Mouse (Mus musculus): Measurements from ENCODE around the gene Ovol1. TPM values are rescaled to one million over a fixed set of nuclear protein-coding genes. Genes with fewer than 3 reads are reported as not detected.

Ovol1 gene
- polyA plus RNA-seq (2012; rRNA removed) = 15.5 and 19.7 TPM in 2 replicates

GRCm38 (mm10) chr19:5560457-5561041, at the start of gene Ovol1:
TSS of gene Ovol1 (minus strand) at chr19:5560646.

GRCm38 (mm10) chr19:5609547-5610404, 49.3 kb upstream of the Ovol1 start, which contains the start of gene Kat5:
TSS of gene Kat5 (minus strand) at chr19:5610237.

GRCm38 (mm10) chr19:5601752-5602541, 41.5 kb upstream of the Ovol1 start, which contains the start of gene Rnaseh2c:
TSS of gene Rnaseh2c (plus strand) at chr19:5601873.

GRCm38 (mm10) chr19:5567534-5568469, 7.4 kb upstream of the Ovol1 start, which contains the start of gene Ap5b1:
TSS of gene Ap5b1 (plus strand) at chr19:5568025.

GRCm38 (mm10) chr19:5510031-5511026, 50.1 kb downstream of the Ovol1 start, which contains the start of gene Snx32:
TSS of gene Snx32 (minus strand) at chr19:5510538.

GRCm38 (mm10) chr19:5503687-5504086, 56.8 kb downstream of the Ovol1 start, which contains the start of gene 1700020D05Rik:
TSS of gene 1700020D05Rik (minus strand) at chr19:5503787.

Other genes with a start within 250 kb of the Ovol1 start
- gene Catsper1, start 224.9 kb downstream of the Ovol1 start, polyA plus RNA-seq (2012; rRNA removed) = not detected in 2 replicates
- gene Cst6, start 211.1 kb downstream of the Ovol1 start, polyA plus RNA-seq (2012; rRNA removed) = 375 and 786 TPM in 2 replicates
- gene Eif1ad, start 193.9 kb downstream of the Ovol1 start, polyA plus RNA-seq (2012; rRNA removed) = 12.8 and 13.9 TPM in 2 replicates
- gene Banf1, start 193.5 kb downstream of the Ovol1 start, polyA plus RNA-seq (2012; rRNA removed) = 79.4 and 85.3 TPM in 2 replicates
- gene Sart1, start 171.9 kb downstream of the Ovol1 start, polyA plus RNA-seq (2012; rRNA removed) = 3.3 and 5.9 TPM in 2 replicates
- gene Tsga10ip, start 158.1 kb downstream of the Ovol1 start, polyA plus RNA-seq (2012; rRNA removed) = 0.38 TPM in 1 of 2 replicates, not detected in the other
- 65.5 and 68.9 TPM in 2 replicates for gene Drap1, start 135.7 kb downstream of the Ovol1 start, polyA plus RNA-seq (2012; rRNA removed)
- gene AI837181, start 135.5 kb downstream of the Ovol1 start, polyA plus RNA-seq (2012; rRNA removed) = 39.1 and 49.8 TPM in 2 replicates
- 3.9 and 5.8 TPM in 2 replicates for gene Fosl1, start 113.1 kb downstream of the Ovol1 start, polyA plus RNA-seq (2012; rRNA removed)
- gene Ccdc85b, start 102.8 kb downstream of the Ovol1 start, polyA plus RNA-seq (2012; rRNA removed) = 4.7 and 7.0 TPM in 2 replicates
- gene Fibp, start 100.0 kb downstream of the Ovol1 start, polyA plus RNA-seq (2012; rRNA removed) = 58.0 and 59.2 TPM in 2 replicates
- 0.39 and 0.48 TPM in 2 replicates for gene Ctsw, start 92.1 kb downstream of the Ovol1 start, polyA plus RNA-seq (2012; rRNA removed)
- 42.2 and 56.1 TPM in 2 replicates for gene Efemp2, start 86.7 kb downstream of the Ovol1 start, polyA plus RNA-seq (2012; rRNA removed)
- 23.4 and 28.0 TPM in 2 replicates for gene Mus81, start 72.2 kb downstream of the Ovol1 start, polyA plus RNA-seq (2012; rRNA removed)
- gene Cfl1, start 70.2 kb downstream of the Ovol1 start, polyA plus RNA-seq (2012; rRNA removed) = 163 and 181 TPM in 2 replicates
- 0.14 TPM in 1 of 2 replicates, not detected in the other for gene 1700020D05Rik, start 56.9 kb downstream of the Ovol1 start, polyA plus RNA-seq (2012; rRNA removed)
- 1.4 and 3.3 TPM in 2 replicates for gene Snx32, start 50.1 kb downstream of the Ovol1 start, polyA plus RNA-seq (2012; rRNA removed)
- 7.9 and 8.8 TPM in 2 replicates for gene Ap5b1, start 7.4 kb upstream of the Ovol1 start, polyA plus RNA-seq (2012; rRNA removed)
- gene Rnaseh2c, start 41.2 kb upstream of the Ovol1 start, polyA plus RNA-seq (2012; rRNA removed) = 33.0 and 50.2 TPM in 2 replicates
- 16.5 and 19.2 TPM in 2 replicates for gene Kat5, start 49.6 kb upstream of the Ovol1 start, polyA plus RNA-seq (2012; rRNA removed)
- 51.2 and 52.1 TPM in 2 replicates for gene Rela, start 76.8 kb upstream of the Ovol1 start, polyA plus RNA-seq (2012; rRNA removed)
- 17.8 and 23.9 TPM in 2 replicates for gene Sipa1, start 103.1 kb upstream of the Ovol1 start, polyA plus RNA-seq (2012; rRNA removed)
- gene Map3k11, start 128.1 kb upstream of the Ovol1 start, polyA plus RNA-seq (2012; rRNA removed) = 39.8 and 46.6 TPM in 2 replicates
- 72.3 and 74.8 TPM in 2 replicates for gene Pcnx3, start 128.3 kb upstream of the Ovol1 start, polyA plus RNA-seq (2012; rRNA removed)
- gene Kcnk7, start 143.7 kb upstream of the Ovol1 start, polyA plus RNA-seq (2012; rRNA removed) = 5.6 and 9.1 TPM in 2 replicates
- 38.0 and 41.9 TPM in 2 replicates for gene Ehbp1l1, start 165.7 kb upstream of the Ovol1 start, polyA plus RNA-seq (2012; rRNA removed)
- gene Fam89b, start 169.0 kb upstream of the Ovol1 start, polyA plus RNA-seq (2012; rRNA removed) = 90.2 and 136 TPM in 2 replicates
- 35.8 and 40.4 TPM in 2 replicates for gene Ltbp3, start 180.3 kb upstream of the Ovol1 start, polyA plus RNA-seq (2012; rRNA removed)
- gene Scyl1, start 210.8 kb upstream of the Ovol1 start, polyA plus RNA-seq (2012; rRNA removed) = 40.1 and 44.5 TPM in 2 replicates

Data from stomach, adult 2 months (tissue).